Mouse (Mus musculus) cortical plate, adult 2 months (tissue): Measurements from ENCODE around the gene Shisa6. TPM values are rescaled to one million over a fixed set of nuclear protein-coding genes. Genes with fewer than 3 reads are reported as not detected.
A peak's percentile ranks its signal among the peaks of the same experiment; 100 is the strongest.

ENCODE experiments used
- H3K27ac ChIP-seq: fragments of 200-500 bp; 2 replicates; pipeline ENCODE4 v1.5.1; 2012; ENCODE audit warnings: low read length, control low read depth, inconsistent platforms; ENCODE audit not compliant: insufficient read depth
- H3K4me1 ChIP-seq: fragments of 200-500 bp; 2 replicates; pipeline ENCODE4 v1.6.1; 2011; ENCODE audit warnings: low read length; ENCODE audit not compliant: control insufficient read depth, insufficient read depth
- H3K4me3 ChIP-seq: fragments of 200-500 bp; 2 replicates; pipeline ENCODE4 v1.5.1; 2011; ENCODE audit warnings: mild to moderate bottlenecking, low read length, control low read depth; ENCODE audit not compliant: insufficient read depth
- CTCF ChIP-seq: fragments of 200-500 bp; IDR thresholded peaks from 2 replicates; pipeline ENCODE4 v1.5.1; 2011; ENCODE audit warnings: mild to moderate bottlenecking, control low read depth, low read length; ENCODE audit not compliant: insufficient read depth; ENCODE audit errors: extremely low read depth
- POLR2A ChIP-seq: fragments of 200-500 bp; IDR thresholded peaks from 2 replicates; pipeline ENCODE4 v1.6.1; 2011; ENCODE audit warnings: mild to moderate bottlenecking, low read length, control low read depth; ENCODE audit not compliant: insufficient read depth; ENCODE audit errors: extremely low read depth
- polyA plus RNA-seq: library from polyadenylated mRNA; depleted of rRNA; stranded (reverse); fragments of >200 nt; gene quantifications from 2 replicates; pipeline ENCODE4 v1.2.3, GENCODE M21; 2012; rRNA removed

Shisa6 gene
- polyA plus RNA-seq, result 4.8 and 9.8 TPM in 2 replicates

DNA sequence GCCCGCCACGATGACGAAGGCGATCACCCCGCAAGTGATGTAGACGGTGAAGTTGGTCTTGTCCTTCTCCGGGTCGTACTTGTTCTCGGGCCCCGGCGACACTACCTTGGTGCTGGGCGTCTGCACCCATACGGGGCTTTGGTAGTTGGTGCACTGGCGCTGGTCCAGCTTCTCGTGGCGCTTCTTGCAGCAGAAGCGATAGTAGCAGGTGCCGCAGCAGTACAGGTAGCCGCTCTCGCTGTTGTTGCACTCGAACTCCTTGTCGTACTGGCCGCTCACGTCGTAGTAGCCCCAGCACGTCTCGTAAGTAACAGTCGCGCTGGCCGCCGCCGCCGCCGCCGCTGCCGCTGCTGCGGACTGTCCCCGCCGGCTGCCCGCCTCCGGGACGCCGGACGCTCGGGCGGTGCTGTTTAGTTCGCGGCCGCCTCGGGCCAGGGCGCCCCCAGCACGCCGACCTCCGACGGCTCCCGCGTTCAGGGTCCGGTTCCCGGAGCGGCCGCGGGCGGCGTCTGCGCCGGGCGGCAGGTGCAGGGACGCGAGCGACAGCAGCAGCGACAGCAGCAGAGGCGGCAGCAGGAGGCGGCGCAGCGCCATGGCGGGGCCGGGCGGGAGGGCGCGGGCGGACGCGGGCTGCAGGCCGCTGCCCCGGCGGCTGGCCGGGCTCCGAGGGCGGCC is at the start of gene Shisa6:
Gene Shisa6, minus strand, starts transcription at position 594 of the 675 bp plus-strand sequence.
- H3K27ac ChIP-seq, result no peak within 1 kb of the TSS

DNA sequence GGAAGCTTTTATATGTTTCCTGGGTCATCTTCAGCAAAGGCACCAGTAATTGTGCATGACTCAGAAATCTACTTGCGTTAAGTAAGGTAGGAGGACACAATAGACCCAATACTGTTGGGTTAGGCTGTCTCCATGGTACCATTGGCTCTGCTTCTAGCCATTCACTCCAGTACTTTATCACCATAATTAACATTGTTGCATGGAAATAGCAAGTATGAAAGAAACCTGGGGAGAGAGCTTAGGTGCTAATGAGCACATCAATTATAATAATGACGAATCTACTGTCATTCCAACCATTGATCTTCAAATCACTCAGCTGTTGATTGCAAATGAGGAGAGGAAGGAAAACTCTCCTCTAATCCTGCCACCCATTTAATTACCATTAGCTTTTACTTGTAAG is 48.1 kb upstream of the Shisa6 start:
- no peak for TF ChIP-seq POLR2A
- no peak for TF ChIP-seq CTCF
- Histone ChIP-seq H3K4me3 (no peak overlapping the region), H3K4me1 (no peaks in the 10 kb centered on the region), H3K27ac (no peak overlapping the region)

More for the DNA sequence above, at the start of gene Shisa6:
- no peak for TF ChIP-seq POLR2A
- no peak for TF ChIP-seq CTCF
- Histone ChIP-seq H3K4me3 (peak within 1 kb of the TSS; percentile 35), H3K4me1 (peaks cover 2% of the 10 kb centered on the region; the same call in 1 of the 2 replicates)

DNA sequence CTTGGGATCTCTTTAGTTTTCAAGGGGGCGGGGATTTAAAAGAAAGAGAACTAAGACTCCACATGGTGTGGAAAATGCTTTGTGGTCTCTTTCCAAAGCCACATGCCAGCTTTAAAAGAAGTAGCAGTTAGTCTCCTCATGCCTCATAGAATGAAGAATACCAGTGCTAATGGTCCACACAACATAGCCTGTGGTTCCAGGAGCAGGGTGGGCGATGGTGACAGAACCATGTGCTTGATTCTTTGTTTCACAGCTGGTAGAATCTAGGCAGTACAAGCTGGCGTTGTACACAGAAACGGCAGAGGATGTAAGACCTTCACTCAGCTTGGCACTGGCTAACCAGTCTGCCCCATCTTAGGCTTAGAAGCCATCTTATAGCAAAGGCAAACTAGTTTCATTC is 43.3 kb upstream of the Shisa6 start:
- Histone ChIP-seq H3K27ac (no peak overlapping the region), H3K4me1 (no peaks in the 10 kb centered on the region), H3K4me3 (no peak overlapping the region)
- TF ChIP-seq CTCF (no peak), POLR2A (no peak)

DNA sequence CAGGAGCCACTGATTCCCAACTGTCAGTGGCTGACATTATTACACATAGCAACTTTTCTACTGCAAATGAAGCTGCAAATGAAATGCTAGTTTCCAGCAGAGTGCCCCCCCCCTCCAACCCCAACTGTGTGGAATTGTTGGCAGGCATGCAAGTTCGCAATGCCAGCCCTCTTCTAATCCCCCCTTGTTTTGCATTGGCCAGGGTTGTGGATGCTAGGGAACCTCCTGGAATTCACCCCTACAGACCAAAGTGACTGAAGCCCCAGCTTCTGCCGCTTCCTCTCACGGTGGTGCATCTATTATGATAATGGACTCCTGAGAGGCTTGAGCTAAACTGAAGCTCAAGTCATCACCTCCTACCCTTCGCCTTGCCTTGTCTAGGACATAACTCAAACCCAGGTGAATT is 42.6 kb upstream of the Shisa6 start:
- Histone ChIP-seq H3K4me3 (no peak overlapping the region), H3K27ac (no peak overlapping the region), H3K4me1 (no peaks in the 10 kb centered on the region)
- no peak for TF ChIP-seq CTCF
- no peak for TF ChIP-seq POLR2A

GRCm38 (mm10) chr11:66567382-66567781 is 41.6 kb upstream of the Shisa6 start:
- Histone ChIP-seq H3K27ac (no peak overlapping the region), H3K4me3 (no peak overlapping the region)

DNA sequence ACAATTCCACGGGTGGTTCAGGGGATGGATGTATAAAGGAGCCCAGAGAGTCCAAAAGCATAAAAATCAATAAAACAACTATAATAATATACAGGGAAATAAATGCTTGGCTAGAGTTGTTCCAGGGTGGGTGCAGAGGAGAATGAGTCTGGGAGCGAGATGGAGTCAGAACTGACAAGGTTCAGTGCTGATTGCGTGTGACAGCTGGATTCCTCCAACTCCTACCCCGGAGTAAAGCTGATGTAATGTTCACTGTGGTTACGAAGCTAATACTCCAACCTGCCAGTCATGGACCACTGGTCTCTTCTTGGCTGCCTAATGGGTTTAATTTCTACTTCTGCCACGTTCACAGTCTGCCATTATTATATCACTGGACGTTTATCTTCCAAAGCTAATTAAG is 36.5 kb upstream of the Shisa6 start:
- no peaks in the 10 kb centered on the region for H3K4me1 ChIP-seq
- no peak for TF ChIP-seq CTCF
- TF ChIP-seq POLR2A, result no peak
- H3K27ac ChIP-seq, result no peak overlapping the region
- no peak overlapping the region for H3K4me3 ChIP-seq

More at GRCm38 (mm10) chr11:66567382-66567781, 41.6 kb upstream of the Shisa6 start:
- no peaks in the 10 kb centered on the region for H3K4me1 ChIP-seq
- TF ChIP-seq CTCF (no peak), POLR2A (no peak)

DNA sequence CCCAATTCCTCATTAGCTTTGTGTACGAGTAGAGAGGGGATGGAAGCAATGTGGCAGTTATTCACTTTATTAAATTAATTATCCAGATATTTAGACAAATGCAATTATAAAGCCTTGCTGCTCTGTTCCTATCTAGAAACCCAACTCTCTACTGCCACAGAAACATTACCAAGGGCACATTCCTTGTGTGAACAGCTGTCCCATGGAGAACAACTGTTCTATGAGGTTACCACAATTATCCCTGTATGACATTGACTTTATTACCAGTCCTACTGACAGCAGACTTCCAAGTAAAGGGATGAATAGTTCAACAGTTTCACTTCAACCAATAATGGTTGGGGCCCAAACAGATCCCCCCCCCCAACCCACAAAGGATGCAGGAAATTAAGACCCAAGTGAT is 12.1 kb upstream of the Shisa6 start:
- no peaks in the 10 kb centered on the region for H3K4me1 ChIP-seq
- no peak overlapping the region for H3K4me3 ChIP-seq
- H3K27ac ChIP-seq, result no peak overlapping the region
- TF ChIP-seq POLR2A (no peak), CTCF (no peak)

DNA sequence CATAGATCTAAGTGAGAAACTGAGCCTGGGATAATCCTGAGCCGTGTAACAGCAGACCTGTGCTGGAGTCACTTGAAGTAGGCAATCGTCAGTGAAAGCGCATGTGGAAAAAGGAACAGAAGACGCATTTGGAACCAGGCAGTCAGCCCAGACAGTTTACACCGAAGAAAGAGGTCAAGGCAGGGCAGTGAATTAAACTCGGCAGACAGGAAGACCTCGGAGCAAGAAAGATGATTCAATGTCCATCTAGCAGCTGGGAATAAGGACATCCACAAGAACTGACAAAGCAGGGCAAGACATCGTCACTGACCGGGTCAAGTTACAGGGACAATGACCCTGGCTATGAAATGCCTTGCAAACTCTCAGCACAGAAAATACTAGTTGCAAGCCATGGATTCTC is 10.1 kb upstream of the Shisa6 start:
- TF ChIP-seq POLR2A, result no peak
- TF ChIP-seq CTCF, result no peak
- H3K4me3 ChIP-seq, result no peak overlapping the region
- H3K4me1 ChIP-seq, result no peaks in the 10 kb centered on the region
- H3K27ac ChIP-seq, result no peak overlapping the region

DNA sequence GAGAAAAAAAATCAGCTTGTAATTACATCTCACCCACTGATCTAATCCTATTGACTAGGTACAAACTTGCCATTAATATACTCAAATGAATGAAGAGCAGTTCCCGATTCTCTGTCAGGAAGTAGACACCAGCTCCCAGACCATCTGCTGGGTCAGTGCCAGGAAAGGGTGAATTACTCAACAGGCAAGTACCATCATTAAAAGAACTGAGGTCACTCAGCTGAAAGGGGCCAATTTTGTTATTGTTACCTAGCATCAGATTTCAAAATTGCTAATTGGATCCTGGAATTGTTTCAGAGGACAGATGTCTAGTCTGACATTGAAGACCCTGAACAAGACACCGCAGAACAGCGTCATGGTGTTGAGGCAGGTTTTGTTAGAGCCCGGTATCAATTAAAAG is 9.4 kb upstream of the Shisa6 start:
- TF ChIP-seq CTCF (no peak), POLR2A (no peak)
- Histone ChIP-seq H3K4me3 (no peak overlapping the region), H3K4me1 (no peaks in the 10 kb centered on the region), H3K27ac (no peak overlapping the region)

DNA sequence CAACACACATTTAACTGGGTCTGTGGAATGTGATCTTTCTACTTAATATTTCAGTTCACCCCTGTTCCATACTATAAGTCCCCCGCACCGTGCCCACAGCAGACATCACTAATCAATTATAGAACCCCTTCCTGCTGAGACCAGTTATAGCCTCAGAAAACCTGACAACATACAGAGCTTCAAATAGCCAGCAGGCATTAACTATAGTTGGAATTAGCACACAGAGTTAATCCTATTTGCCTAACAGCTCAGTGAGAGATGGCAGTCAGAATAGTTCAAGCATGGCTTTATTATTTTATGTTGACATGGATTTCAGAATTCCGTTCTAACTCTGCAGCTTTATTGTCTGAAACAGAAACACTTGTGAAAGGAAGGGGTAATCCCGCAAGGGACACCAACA is 8.5 kb upstream of the Shisa6 start:
- Histone ChIP-seq H3K4me3 (no peak overlapping the region), H3K4me1 (no peaks in the 10 kb centered on the region), H3K27ac (no peak overlapping the region)
- TF ChIP-seq POLR2A, result no peak
- no peak for TF ChIP-seq CTCF

GRCm38 (mm10) chr11:66528146-66528545 is 2.4 kb upstream of the Shisa6 start:
- H3K4me1 ChIP-seq, result peaks cover 2% of the 10 kb centered on the region; the same call in 1 of the 2 replicates
- no peak overlapping the region for H3K27ac ChIP-seq
- no peak overlapping the region for H3K4me3 ChIP-seq
- TF ChIP-seq POLR2A (no peak), CTCF (no peak)
